Mouse (Mus musculus) regulatory T cell (primary cell): ENCODE measurements around the gene Ccdc124.

Experiments
- in situ Hi-C: fragments of 300-600 bp; cut with MboI, MseI; formaldehyde crosslinking; loops from one replicate; pipeline ENCODE4 v1.15.1; 2025; ENCODE audit warnings: high pct_unique_total_duplicates

Ccdc124 gene

DNA sequence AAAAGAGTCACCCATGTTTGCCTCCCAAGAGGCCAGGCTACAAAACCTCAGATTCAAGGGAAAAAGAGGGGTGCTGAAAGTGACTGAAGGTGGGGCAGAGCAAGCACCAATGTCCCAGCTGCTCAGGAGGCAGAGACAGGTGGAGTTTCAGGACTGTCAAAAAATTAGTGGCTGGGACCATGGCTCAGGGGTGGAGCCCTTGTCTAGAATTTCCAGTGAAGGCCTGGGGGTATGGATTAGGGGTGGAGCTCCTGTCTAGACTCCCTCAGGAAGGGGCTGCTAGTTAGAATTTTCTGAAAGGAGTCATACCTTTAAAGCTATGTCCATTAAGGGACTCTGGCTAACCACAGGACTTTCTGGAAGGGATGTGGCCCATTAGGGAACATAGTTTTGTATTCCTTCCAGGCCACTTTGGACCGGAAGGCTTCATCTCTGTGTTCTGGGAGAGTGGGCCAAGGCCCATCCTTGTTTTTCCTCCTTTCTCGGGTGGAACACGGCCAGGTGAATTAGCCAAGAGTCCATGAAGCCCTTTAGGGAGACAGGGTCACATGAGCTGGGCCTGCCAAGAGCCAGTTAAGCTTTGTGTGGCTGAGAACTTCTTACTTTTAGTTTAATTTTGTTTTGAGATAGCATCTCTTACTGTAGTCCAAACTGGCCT lies 24.3 kb downstream of the Ccdc124 start:
- in situ Hi-C loops: no loop called here

DNA sequence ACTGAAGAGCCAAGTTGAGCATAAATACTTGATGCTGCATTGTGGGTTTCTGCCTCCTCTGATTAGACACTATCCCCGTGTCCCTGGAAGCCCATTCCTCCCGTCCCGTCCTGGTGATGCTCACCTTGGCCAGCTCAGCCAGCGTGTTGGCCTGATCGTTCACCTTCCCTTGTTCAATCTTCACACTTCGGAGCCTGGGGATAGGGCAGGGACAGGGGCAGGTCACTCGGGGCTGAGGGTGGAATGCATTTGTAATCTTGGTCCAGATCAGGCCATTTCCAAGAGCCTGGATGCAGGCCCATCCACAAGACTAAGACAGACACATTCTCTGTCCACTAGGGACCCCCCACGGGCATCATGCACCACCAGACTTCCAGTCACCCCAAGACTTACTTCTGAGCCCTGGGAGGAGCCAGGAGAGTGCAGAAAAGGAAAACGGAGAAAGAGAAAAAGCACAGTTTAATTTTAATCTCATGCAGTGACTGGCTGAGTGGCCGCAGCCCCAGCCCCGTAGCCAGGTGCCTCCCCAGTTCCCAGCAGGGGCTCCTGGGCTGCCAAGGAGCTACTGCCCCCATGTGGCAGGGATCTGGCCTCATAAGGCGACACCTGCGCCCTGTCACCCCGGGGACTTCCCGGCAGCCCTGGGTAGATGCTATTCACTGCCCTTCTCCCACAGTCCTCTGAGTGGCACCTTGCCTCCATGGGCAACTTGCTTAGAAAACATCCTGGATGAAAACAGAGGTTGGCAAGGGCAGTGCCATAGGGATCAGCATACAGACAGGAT lies 27.2 kb downstream of the Ccdc124 start:
- in situ Hi-C loops: no loop called here

DNA sequence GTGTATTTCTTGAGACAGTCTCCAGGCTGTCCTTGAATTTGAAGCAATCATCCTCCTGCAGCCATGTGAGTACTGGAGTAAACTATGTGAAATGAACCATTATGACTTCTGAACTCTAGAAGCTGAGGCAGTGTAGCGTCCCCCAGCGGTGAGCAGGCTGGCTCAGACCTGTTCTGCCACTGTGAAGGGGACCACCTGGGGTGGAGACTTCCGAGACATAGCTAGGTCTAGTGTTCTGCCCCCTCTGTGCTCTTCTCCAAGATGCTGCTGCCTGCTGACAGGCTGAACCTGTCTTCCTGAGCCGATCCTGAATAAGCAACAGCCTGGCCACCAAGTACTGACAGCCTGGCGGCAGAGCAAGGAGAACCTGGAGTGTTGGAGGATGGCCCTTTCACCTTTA lies 28.6 kb downstream of the Ccdc124 start:
- in situ Hi-C loops: no loop called here

- in situ Hi-C loops: loop anchor here (5.0 kb wide), 1 partner anchor 77 kb away; no protein-coding TSS in a partner anchor
Observed at GRCm38 (mm10) chr8:70844523-70844922, 29.2 kb downstream of the Ccdc124 start.

DNA sequence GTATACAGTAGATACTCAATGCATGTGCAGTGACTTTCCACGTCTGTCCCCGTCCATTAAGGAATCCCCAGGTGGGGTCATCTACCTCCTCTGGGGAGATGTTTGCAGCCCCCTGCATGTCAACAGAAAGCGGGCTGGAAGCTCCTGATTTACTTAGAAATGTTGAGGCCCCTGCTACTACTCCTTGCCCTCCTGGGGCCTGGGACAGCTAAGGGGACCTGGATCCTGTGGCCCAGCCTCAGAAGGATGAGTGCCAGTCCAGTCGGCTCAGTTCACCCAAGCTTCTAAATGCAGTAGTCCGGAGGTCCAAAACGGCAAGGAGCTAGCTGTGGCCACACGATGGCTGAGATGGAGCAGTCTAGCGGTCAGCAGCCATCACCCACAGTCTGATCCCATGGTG lies 29.8 kb downstream of the Ccdc124 start:
- in situ Hi-C loops: loop anchor here (5.0 kb wide), 1 partner anchor 77 kb away; no protein-coding TSS in a partner anchor

GRCm38 (mm10) chr8:70843214-70843773 lies 30.4 kb downstream of the Ccdc124 start:
- in situ Hi-C loops: loop anchor here (5.0 kb wide), 1 partner anchor 76 kb away; no protein-coding TSS in a partner anchor

DNA sequence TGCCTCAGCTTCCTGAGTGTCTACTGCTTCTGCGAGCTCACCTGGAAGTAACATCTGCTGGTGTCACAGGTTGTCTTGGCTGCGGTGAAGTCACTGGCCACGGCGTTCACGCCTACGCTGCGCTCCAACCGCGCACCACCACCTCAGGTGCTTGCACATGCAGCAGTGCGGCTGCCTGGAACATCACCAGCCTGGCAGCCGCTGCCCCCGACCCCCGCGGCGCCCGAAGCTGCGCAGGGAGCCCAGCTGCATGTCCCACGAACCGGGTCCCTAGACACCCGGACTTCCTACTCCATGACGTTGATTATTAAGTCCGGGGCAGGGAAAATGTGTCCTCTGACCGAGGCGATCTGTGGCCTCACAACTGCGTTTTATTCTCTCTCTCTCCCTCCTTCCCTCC lies 31.3 kb downstream of the Ccdc124 start:
- in situ Hi-C loops: loop anchor here (5.0 kb wide), 1 partner anchor 75 kb away; no protein-coding TSS in a partner anchor

DNA sequence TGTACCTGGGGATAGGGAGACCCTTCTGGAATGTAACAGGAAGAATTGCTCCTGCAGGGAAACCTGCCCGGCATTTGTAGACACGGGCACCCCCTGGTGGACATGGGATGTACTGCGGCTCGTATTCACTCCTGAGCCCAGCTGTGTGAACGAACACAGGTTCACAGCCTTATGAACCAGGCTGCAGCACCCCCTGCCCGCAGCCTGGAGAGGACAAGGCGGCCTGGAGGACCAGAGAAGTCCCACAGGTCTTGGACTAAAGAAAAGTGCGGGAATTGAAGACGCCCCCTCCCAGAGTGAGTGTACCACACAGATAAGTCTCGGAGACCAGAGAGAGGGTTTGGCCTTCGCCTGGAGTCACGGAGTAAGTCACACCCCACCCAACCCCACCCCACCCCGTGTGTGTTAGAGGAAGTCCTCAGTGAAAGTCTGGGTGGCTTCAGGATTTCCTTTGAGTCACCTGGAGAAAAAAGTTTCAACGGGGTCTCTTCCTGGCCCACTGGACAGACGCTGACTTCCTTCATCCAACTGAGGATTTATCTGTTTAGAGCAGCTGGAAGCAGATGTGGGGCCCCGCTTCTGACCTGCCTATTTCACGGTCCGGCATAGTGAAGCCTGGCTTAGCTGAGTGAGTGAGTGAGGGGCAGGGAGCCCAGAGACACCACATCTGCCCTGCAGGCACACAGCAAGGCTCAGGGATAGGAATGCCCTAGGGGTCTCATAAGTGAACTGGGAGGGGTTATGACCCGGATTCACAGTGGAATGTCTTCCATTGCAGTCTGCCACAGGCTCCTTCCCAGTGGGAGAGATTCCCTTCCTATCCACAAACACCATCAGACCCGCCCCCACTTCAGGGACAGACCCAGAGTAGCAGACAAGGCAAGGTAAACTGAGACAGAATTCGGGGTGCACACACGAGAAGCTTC lies 32.3 kb downstream of the Ccdc124 start:
- in situ Hi-C loops: loop anchor here (5.0 kb wide), 1 partner anchor 74 kb away; no protein-coding TSS in a partner anchor

- in situ Hi-C loops: loop anchor here (5.0 kb wide), 1 partner anchor 73 kb away; no protein-coding TSS in a partner anchor
Observed at GRCm38 (mm10) chr8:70840590-70840989, 33.1 kb downstream of the Ccdc124 start.

GRCm38 (mm10) chr8:70839408-70840351 lies 34.1 kb downstream of the Ccdc124 start, which contains the start of gene Arrdc2:
Gene Arrdc2, minus strand, starts transcription at chr8:70839720.
- in situ Hi-C loops: loop anchor here (5.0 kb wide), 1 partner anchor 72 kb away; no protein-coding TSS in a partner anchor

GRCm38 (mm10) chr8:70838654-70839407 lies 34.9 kb downstream of the Ccdc124 start:
- in situ Hi-C loops: no loop called here

DNA sequence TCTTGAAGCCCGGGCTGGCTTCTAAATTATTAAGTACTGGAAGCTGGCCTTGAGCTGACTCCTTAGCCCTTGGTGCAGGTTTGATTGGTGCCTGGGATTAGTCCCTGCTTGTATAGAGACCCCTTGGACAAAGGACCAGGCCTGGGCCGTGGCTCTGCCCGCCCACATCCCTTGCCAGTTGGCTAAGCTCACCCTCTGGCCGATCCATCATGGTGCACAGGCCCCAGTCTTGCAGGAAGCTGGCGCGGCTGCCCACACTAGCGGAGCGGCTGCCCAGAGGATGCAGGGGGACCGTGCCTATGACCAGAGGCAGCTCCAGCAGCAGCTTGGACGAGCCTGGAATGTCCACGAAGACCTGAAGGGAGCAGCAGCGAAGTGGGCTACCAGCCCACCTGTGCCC lies 37.1 kb downstream of the Ccdc124 start:
- in situ Hi-C loops: no loop called here

DNA sequence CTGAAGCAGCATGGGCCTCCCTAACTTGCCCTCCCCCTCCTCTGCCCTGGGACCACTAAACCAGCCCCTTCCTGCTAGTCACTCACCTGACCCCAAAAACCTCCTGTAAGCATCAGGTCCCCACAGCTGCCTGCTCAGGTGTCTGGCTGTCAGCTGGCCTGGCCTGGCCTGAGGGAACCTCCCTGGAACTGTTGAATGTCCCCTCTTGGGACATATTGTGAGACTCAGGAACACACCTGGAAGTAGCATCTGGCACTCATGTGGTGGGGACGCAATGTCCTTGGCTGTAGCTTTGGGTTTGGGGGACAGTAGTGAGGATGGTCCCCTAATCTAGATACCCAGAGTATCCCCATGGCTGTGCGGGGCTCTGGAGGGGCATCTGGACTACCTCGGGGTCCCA lies 39.7 kb downstream of the Ccdc124 start:
- in situ Hi-C loops: no loop called here

GRCm38 (mm10) chr8:70833520-70833919 lies 40.2 kb downstream of the Ccdc124 start:
- in situ Hi-C loops: no loop called here

DNA sequence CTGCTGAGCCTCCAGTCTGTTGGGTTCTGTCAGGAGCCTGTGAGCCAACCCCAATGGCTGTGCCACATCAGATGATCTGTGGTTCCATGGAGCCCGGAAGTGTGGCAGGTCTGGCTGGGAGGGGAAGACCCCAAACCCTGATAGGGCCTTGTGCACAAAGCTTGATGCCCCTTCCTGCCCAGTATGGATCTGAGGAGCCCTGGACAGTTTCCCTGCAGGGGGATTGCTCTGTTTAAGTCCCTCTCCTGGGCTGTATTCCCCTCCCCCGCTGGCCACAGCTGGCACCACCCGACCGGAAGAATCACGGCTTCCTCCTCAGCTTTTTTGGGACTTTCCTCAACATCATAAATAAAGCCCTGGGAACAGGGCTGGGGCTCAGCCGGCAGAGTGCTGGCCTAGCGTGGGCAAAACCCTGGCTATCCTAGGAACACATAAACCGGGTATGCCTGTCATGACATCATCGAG lies 40.7 kb downstream of the Ccdc124 start:
- in situ Hi-C loops: no loop called here

DNA sequence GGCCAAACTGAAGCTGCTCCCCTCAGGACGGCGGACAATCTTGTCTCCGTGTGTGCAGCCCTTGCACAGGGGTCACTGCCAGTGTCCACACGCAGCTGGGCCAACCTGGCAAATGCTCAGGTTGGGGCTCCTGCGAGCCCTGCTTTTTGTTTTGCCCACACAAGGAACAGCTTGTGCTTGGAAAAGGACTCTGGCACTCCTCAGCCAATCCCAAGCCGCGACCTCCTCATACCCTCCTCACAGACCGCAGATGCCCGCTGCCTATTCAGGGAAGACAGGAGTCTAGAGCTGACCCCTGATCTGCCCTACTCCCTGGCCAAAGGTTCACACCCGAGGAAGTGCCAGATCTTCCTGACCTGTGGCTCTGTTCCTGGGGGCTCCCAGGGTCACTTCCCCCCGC lies 41.4 kb downstream of the Ccdc124 start:
- in situ Hi-C loops: no loop called here

- in situ Hi-C loops: no loop called here
Observed at GRCm38 (mm10) chr8:70831517-70831916, 42.2 kb downstream of the Ccdc124 start.

DNA sequence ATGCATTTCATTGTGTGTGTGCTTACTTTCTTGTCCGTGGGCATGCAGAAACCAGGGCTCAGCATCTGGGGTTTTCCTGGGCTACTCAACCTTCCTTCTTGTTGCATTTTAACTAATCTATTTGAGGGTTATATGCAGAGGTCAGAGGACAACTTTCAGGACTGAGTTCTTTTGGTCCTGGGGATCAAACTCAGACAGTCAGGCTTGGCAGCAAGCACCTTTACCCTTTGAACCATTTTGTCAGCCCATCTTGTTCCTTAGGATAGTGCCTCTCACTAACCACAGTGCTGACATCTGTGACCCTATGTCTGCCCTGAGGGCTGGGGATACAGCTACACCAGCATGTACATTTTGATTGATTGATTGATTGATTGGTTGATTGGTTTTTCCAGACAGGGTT lies 45.9 kb downstream of the Ccdc124 start:
- in situ Hi-C loops: loop anchor here (5.0 kb wide), 1 partner anchor 115 kb away; no protein-coding TSS in a partner anchor

- in situ Hi-C loops: loop anchor here (5.0 kb wide), 1 partner anchor 115 kb away; no protein-coding TSS in a partner anchor
Observed at GRCm38 (mm10) chr8:70827010-70827409, 46.7 kb downstream of the Ccdc124 start.
